Mouse (Mus musculus): Measurements from ENCODE around the gene Ppp1r9a. TPM values are rescaled to one million over a fixed set of nuclear protein-coding genes. Genes with fewer than 3 reads are reported as not detected.

The Ppp1r9a gene
- polyA plus RNA-seq, 1 experiment: 38.1 TPM

DNA sequence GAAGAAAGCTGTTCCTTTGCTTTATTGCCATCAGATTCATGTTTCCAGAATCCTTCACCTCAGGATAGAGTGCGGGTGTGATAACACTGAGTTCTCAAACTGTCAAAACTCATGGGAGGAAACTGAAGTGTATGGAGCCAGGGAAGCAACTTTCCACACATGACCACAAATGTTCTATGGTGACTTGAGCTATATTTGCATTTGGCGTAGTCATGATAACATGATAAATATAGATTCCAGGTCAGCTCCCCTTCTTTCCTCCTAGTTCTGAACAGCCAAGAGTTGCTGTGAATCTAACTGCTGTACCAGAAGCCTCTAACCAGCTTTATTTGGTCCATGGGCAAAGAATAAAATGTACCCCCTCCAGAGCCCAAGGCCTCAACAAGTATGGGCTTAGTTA is 249.5 kb downstream of the Ppp1r9a start:
- no peak for TF ChIP-seq EP300 (IDR thresholded peaks at IDR 0.05; ENCODE audit: insufficient read depth, low read depth, low read length)
- TF ChIP-seq CTCF (IDR thresholded peaks at IDR 0.05; ENCODE audit: low read depth, low read length): no peak
- no peak for TF ChIP-seq POLR2A (IDR thresholded peaks at IDR 0.05; ENCODE audit: insufficient read depth, low read length)
- no peak overlapping the region for H3K4me3 ChIP-seq (ENCODE audit: low read depth, low read length)
- no peaks in the 10 kb centered on the region for H3K4me1 ChIP-seq (ENCODE audit: control insufficient read depth, insufficient read depth, low read length)
- H3K9me3 ChIP-seq (replicated peaks; ENCODE audit: control insufficient read depth, insufficient read depth, low read length, poor library complexity, severe bottlenecking): peaks cover 19% of the 10 kb centered on the region
- peaks cover 5% of the 10 kb centered on the region for H3K36me3 ChIP-seq (ENCODE audit: control insufficient read depth, insufficient read depth, low read length, poor library complexity, severe bottlenecking)
- no peaks in the 10 kb centered on the region for H3K27me3 ChIP-seq (ENCODE audit: control insufficient read depth, insufficient read depth, low read length, poor library complexity, severe bottlenecking)
- H3K27ac ChIP-seq (ENCODE audit: insufficient read depth, low read length): no peak overlapping the region
- no peak overlapping the region for H3K9ac ChIP-seq (ENCODE audit: low read depth, poor library complexity, severe bottlenecking)

DNA sequence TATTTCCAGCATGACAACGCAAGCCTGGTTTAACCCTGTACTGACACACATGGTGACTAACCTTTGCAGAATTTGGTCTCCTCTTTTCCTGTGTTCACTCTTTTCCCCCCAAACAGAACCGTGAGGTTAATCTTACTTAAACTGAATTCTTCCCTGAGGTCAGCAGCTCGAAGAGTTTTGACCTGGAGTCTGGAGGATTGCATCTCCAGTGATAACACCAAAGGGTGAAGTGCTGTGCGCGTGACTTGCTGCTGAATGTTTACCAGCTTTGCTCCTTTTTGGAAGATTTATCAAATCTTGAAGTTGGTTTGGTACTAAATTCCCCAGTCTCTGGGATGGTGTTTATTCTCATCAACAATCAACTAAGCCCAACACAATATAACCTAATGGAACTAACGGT is 252.1 kb downstream of the Ppp1r9a start:
- TF ChIP-seq POLR2A (IDR thresholded peaks at IDR 0.05; ENCODE audit: insufficient read depth, low read length): no peak
- no peak for TF ChIP-seq CTCF (IDR thresholded peaks at IDR 0.05; ENCODE audit: low read depth, low read length)
- no peak for TF ChIP-seq EP300 (IDR thresholded peaks at IDR 0.05; ENCODE audit: insufficient read depth, low read depth, low read length)
- H3K27me3 ChIP-seq (ENCODE audit: control insufficient read depth, insufficient read depth, low read length, poor library complexity, severe bottlenecking): no peaks in the 10 kb centered on the region
- H3K4me3 ChIP-seq (ENCODE audit: low read depth, low read length): no peak overlapping the region
- H3K4me1 ChIP-seq (ENCODE audit: control insufficient read depth, insufficient read depth, low read length): no peaks in the 10 kb centered on the region
- H3K27ac ChIP-seq (ENCODE audit: insufficient read depth, low read length): no peak overlapping the region
- H3K36me3 ChIP-seq (ENCODE audit: control insufficient read depth, insufficient read depth, low read length, poor library complexity, severe bottlenecking): peaks cover 5% of the 10 kb centered on the region
- peaks cover 19% of the 10 kb centered on the region for H3K9me3 ChIP-seq (replicated peaks; ENCODE audit: control insufficient read depth, insufficient read depth, low read length, poor library complexity, severe bottlenecking)
- H3K9ac ChIP-seq (ENCODE audit: low read depth, poor library complexity, severe bottlenecking): no peak overlapping the region

DNA sequence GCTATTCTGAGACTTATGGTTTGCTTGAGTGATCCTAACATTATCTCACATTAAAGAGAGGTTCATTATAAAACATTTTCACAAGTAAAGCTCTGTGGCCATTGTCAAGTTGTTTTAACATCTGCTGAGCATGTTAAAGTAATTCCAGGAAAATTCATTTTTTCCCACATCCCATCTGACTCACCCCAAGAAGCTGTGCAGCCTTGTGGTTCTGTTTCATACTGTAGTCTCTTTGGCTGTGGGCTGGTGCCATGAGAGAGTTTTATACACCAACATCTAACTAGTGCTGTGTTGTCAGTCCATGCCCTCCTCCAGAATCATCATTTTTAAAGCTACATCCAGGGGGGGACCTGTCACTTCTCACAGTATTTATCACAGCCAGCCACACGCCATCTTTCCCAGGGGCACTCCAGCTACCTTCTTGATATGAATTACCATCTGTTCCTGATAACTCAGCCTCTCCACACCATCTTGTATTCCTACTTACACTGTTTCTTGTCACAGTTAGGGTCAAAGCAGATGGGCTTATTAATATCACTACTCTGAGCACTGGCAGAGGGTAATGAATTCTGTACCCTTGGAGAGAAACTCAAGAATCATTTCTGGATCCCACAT is 252.7 kb downstream of the Ppp1r9a start:
- no peak overlapping the region for H3K9ac ChIP-seq (ENCODE audit: low read depth, poor library complexity, severe bottlenecking)
- H3K4me1 ChIP-seq (ENCODE audit: control insufficient read depth, insufficient read depth, low read length): no peaks in the 10 kb centered on the region
- H3K36me3 ChIP-seq (ENCODE audit: control insufficient read depth, insufficient read depth, low read length, poor library complexity, severe bottlenecking): peaks cover 5% of the 10 kb centered on the region
- no peak overlapping the region for H3K27ac ChIP-seq (ENCODE audit: insufficient read depth, low read length)
- no peak overlapping the region for H3K4me3 ChIP-seq (ENCODE audit: low read depth, low read length)
- H3K27me3 ChIP-seq (ENCODE audit: control insufficient read depth, insufficient read depth, low read length, poor library complexity, severe bottlenecking): no peaks in the 10 kb centered on the region
- H3K9me3 ChIP-seq (replicated peaks; ENCODE audit: control insufficient read depth, insufficient read depth, low read length, poor library complexity, severe bottlenecking): peaks cover 19% of the 10 kb centered on the region
- TF ChIP-seq CTCF (IDR thresholded peaks at IDR 0.05; ENCODE audit: low read depth, low read length): no peak
- TF ChIP-seq EP300 (IDR thresholded peaks at IDR 0.05; ENCODE audit: insufficient read depth, low read depth, low read length): no peak
- TF ChIP-seq POLR2A (IDR thresholded peaks at IDR 0.05; ENCODE audit: insufficient read depth, low read length): no peak

DNA sequence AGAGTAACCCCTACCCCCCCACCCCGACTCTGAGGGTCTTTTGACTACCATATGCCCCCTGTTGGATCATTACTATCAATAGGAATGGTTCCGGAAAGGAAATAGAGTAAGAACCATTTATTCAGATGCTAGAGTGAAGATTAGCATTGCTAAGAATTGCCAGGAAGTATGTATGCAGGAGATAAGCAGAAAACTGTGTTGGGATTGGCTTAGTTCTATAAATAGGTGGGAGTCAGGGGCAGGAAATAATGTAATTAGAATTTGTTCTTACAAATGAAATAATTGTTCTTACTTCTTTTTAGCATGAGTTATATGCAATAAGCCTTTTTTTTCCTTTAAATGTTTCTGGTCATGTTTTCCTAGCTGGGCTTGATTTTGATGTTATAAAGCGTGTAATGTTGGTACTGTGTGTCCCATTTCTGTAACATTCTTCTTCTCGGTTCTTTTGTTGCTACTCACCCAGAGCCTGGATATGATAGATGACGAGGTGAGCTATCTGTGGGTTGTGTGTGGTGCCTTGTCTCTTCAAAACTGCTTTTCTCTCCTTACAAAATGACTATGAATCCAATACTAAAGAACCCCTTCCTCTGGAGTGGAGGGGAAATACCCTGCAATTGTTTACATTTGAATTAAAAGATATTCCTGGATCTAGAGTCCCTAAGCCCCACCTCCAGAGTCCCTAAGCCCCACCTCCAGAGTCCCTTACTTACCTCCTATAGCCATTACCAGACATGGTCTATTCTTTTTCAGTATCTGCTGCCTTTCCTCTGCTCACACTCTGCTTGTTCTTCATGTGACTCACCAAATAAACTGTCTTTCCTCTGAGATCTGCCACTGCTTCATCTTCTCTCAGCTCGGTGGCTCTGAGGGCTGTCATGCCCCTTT is 254.1 kb downstream of the Ppp1r9a start:
- TF ChIP-seq CTCF (IDR thresholded peaks at IDR 0.05; ENCODE audit: low read depth, low read length) (no peak), EP300 (IDR thresholded peaks at IDR 0.05; ENCODE audit: insufficient read depth, low read depth, low read length) (no peak), POLR2A (IDR thresholded peaks at IDR 0.05; ENCODE audit: insufficient read depth, low read length) (no peak)
- peaks cover 5% of the 10 kb centered on the region for H3K36me3 ChIP-seq (ENCODE audit: control insufficient read depth, insufficient read depth, low read length, poor library complexity, severe bottlenecking)

DNA sequence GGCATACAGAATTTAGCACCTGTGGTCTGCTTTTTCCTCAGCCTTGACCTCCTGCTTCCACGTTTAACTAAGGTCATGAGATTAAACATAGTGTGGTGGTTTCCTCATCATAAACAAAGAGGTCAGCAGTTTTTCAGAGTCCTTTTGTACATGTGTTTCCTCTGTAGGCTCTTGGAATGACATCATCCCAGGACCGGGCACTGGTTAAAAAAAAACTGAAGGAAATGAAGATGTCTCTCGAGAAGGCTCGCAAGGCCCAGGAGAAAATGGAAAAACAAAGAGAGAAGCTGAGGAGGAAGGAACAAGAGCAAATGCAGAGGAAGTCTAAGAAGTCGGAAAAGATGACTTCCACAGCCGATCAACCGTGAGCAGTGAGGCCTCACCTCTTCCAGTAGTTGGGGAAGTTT is 256.7 kb downstream of the Ppp1r9a start:
- Histone ChIP-seq H3K4me1 (ENCODE audit: control insufficient read depth, insufficient read depth, low read length) (no peaks in the 10 kb centered on the region), H3K36me3 (ENCODE audit: control insufficient read depth, insufficient read depth, low read length, poor library complexity, severe bottlenecking) (no peaks in the 10 kb centered on the region; the same call in 1 of the 2 replicates), H3K9ac (ENCODE audit: low read depth, poor library complexity, severe bottlenecking) (no peak overlapping the region), H3K4me3 (ENCODE audit: low read depth, low read length) (no peak overlapping the region), H3K27me3 (ENCODE audit: control insufficient read depth, insufficient read depth, low read length, poor library complexity, severe bottlenecking) (no peaks in the 10 kb centered on the region), H3K9me3 (replicated peaks; ENCODE audit: control insufficient read depth, insufficient read depth, low read length, poor library complexity, severe bottlenecking) (peaks cover 14% of the 10 kb centered on the region), H3K27ac (ENCODE audit: insufficient read depth, low read length) (no peak overlapping the region)
- no peak for TF ChIP-seq POLR2A (IDR thresholded peaks at IDR 0.05; ENCODE audit: insufficient read depth, low read length)
- no peak for TF ChIP-seq EP300 (IDR thresholded peaks at IDR 0.05; ENCODE audit: insufficient read depth, low read depth, low read length)
- no peak for TF ChIP-seq CTCF (IDR thresholded peaks at IDR 0.05; ENCODE audit: low read depth, low read length)

More for the DNA sequence above, 254.1 kb downstream of the Ppp1r9a start:
- H3K9me3 ChIP-seq (replicated peaks; ENCODE audit: control insufficient read depth, insufficient read depth, low read length, poor library complexity, severe bottlenecking): peaks cover 19% of the 10 kb centered on the region
- H3K4me1 ChIP-seq (ENCODE audit: control insufficient read depth, insufficient read depth, low read length): no peaks in the 10 kb centered on the region
- no peaks in the 10 kb centered on the region for H3K27me3 ChIP-seq (ENCODE audit: control insufficient read depth, insufficient read depth, low read length, poor library complexity, severe bottlenecking)
- no peak overlapping the region for H3K4me3 ChIP-seq (ENCODE audit: low read depth, low read length)
- H3K27ac ChIP-seq (ENCODE audit: insufficient read depth, low read length): no peak overlapping the region
- no peak overlapping the region for H3K9ac ChIP-seq (ENCODE audit: low read depth, poor library complexity, severe bottlenecking)

DNA sequence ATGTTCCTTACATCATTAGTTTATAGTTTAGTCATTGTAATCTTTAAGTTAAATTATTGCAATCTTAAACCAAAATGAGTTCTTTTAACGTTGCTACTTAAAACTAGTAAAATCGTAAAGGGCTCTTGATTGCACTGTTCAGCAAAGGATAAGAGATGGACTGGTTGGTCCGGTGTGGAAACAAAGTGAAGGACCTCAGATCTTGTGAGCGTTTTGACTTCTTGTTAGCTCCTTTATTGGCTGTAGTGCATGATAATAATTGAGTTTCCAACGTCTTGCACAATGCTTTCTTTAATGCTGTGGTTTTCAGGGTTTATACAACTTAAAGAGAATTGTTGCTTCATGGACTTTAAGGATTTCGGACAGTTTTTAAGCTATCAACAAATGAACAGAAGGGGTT is 259.3 kb downstream of the Ppp1r9a start:
- Histone ChIP-seq H3K4me3 (ENCODE audit: low read depth, low read length) (no peak overlapping the region), H3K9me3 (replicated peaks; ENCODE audit: control insufficient read depth, insufficient read depth, low read length, poor library complexity, severe bottlenecking) (no peaks in the 10 kb centered on the region), H3K9ac (ENCODE audit: low read depth, poor library complexity, severe bottlenecking) (no peak overlapping the region), H3K27ac (ENCODE audit: insufficient read depth, low read length) (no peak overlapping the region), H3K4me1 (ENCODE audit: control insufficient read depth, insufficient read depth, low read length) (no peaks in the 10 kb centered on the region), H3K36me3 (ENCODE audit: control insufficient read depth, insufficient read depth, low read length, poor library complexity, severe bottlenecking) (no peaks in the 10 kb centered on the region), H3K27me3 (ENCODE audit: control insufficient read depth, insufficient read depth, low read length, poor library complexity, severe bottlenecking) (no peaks in the 10 kb centered on the region)
- TF ChIP-seq CTCF (IDR thresholded peaks at IDR 0.05; ENCODE audit: low read depth, low read length): no peak

Measured in ES-Bruce4 (cell line).